Mouse (Mus musculus): Measurements from ENCODE around the gene Il20ra.

DNA sequence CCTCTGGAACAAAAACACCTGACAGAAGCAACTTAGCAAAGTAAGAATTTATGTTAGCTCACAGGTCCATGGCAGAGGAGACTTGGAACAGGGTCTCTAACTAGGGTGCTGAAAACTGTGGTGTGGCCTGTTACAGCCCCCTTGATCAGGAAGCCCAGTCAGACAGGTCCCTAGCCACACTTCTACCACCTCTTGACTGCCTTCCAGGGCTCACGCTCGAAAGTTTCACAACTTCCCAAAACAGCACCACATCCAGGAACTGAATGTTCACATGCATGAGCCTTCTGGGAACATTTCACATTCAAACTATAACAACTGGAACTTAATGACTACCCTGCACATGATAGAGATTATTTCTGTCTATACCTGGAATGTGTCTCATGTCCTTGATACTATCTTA, 53.1 kb downstream of the Il20ra start:
- TF ChIP-seq CTCF (IDR thresholded peaks at IDR 0.05) (no peak), EP300 (IDR thresholded peaks at IDR 0.05) (no peak)
